Mouse (Mus musculus) mature B cell (primary cell): Measurements from ENCODE around the gene Slx.
"Not testable (repeated sequence)": the region's sequence is repeated elsewhere in the genome, so short reads cannot be mapped to it uniquely, and the experiment has no call there.

Source experiments
- in situ Hi-C: fragments of 300-500 bp; cut with MboI; formaldehyde crosslinking; loops from 2 replicates; pipeline ENCODE4 v1.14.3; 2019

Gene Slx

DNA sequence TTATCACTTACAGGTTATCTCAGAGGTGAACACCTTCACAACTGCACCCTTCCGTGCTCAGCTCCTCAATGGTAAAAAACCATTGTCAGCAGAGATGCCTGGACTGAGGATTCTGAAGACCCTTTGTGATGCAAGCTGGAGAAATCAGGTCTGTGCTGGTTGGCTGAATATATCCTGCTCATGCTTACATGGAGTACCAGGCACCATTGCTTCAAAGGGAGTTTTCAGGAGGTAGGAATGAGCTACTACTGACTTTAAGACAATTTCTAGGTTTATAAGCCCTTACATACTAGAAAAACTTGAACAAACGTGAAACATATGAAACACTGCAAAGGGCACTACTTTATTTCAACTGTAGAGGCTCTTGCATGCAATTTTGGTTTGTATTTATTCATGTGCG lies at the start of gene Slx:
Gene Slx (minus strand): TSS at position 101 of the 400 bp plus-strand sequence.
- in situ Hi-C loops: not testable (repeated sequence)
